Mouse (Mus musculus) urinary bladder, postnatal 4 days (tissue): ENCODE data around the gene Magee1.
"Not testable (repeated sequence)": the region's sequence is repeated elsewhere in the genome, so short reads cannot be mapped to it uniquely, and the experiment has no call there.

Experiments
- DNase-seq, 2 experiments: peaks; one replicate each; pipeline ENCODE4 v3.0.0; 2021 to 2022; ENCODE audit warnings: low spot score in 2 of 2

The Magee1 gene

GRCm38 (mm10) chrX:105120275-105121226, at the start of gene Magee1:
Magee1 (plus strand) TSS chrX:105120378.
- peak; percentile 53 to 67 for DNase-seq

DNA sequence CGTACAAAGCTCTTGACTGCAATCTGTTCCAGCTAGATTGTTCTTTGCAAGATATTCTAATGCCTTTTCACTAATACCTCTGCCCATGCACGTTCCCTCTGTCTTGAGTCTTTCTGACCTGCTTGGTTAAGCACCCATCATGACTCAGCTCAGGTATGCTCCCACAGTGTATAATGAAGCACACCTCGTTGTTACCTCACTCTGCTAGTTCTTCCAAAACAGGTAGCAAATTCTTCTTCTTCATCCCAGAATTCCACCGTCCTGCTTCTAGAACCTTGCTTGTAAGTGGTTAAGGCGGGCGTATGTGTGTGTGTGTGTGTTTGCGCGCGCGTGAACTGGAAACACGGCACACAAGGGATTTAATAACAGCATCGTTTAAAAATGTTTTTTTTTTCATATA, 41.0 kb upstream of the Magee1 start:
- no peak for DNase-seq

DNA sequence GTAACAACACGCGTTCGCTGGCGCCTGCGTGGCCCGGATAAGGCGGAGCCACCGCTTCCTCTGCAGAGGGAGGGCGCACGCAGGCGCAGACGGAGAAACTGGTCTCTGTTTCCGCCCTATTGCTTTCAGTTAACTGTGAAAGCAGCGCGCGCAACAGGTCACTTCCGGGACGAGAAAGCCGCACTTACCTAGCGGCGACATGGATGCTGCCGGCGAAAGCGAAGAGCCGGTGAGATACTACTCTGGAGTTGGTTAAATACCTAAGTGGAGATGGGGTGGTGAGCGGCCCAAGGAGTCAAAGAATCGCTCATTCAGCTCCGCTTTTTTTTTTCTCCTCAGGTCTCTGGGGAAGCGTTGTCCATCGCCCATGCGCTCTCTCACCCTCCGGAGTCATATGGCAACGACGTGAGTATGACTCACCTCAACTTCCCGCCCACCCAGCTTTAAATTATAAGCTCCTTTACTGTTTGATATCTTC, 40.5 kb upstream of the Magee1 start, which contains the start of gene Pbdc1:
TSS of gene Pbdc1 (plus strand) at position 142 of the 478 bp plus-strand sequence.
- DNase-seq = peak; percentile 78 to 94

- no peak for DNase-seq
Observed at GRCm38 (mm10) chrX:105080096-105080495, 40.1 kb upstream of the Magee1 start.

- not testable (repeated sequence) for DNase-seq
Observed at GRCm38 (mm10) chrX:105083013-105083412, 37.2 kb upstream of the Magee1 start.

GRCm38 (mm10) chrX:105104175-105104574, 16.0 kb upstream of the Magee1 start:
- DNase-seq = no peak

- DNase-seq = no peak
Observed at GRCm38 (mm10) chrX:105114994-105115393, 5.2 kb upstream of the Magee1 start.

DNA sequence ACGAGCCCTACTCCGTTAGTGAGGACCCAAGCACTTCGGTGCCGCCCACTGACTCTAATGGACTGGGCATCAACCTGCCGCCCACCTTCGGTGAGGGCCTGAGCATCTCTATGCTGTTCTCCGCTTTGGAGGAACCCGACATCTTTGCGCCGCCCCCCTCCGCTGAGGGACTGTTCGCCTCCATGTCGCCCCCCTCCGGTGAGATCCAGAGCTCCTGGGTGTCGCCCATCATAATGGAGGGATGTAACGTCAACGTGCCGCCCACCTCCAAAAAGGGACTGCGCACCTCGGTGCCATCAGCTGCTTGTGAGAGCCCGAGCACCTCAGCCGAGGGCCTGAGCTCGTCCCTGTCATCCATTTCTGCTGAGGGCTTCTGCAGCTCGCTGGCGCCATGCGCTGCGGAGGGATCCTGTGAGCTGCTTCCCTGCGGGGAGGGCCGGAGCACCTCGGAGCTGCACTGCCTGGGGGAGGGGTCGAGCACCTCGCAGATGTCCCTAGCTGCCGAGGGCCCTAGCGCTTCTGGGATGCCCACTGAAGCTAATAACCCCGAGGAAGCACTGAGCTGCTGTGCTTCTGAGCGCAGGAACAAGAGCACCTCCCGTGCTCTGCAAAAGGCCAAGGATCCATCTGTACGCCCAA, 1.2 kb downstream of the Magee1 start:
- DNase-seq = peak; percentile 48 to 81

GRCm38 (mm10) chrX:105124903-105125302, 4.7 kb downstream of the Magee1 start:
- DNase-seq = no peak

- DNase-seq = no peak
Observed at GRCm38 (mm10) chrX:105151872-105152461, 31.8 kb downstream of the Magee1 start.

DNA sequence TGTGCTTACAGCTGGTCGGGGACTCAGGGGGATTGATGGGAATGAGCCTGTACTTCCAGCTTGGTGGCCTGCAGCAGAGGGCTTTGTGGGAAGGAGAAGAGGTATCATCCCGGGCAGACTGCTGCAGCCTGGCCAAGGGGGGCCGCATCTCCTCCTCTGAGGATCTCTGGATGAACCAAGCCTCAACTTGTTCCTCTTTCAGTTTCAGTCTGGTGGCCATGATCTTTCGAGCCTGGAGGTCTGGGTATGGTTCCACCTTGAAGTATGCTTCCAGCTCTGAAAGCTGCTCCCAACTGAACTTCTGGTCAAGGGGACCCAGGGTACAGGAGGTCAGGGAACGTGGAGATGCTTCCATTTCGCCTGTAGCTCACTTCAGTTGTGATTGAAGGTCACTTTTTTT, 44.8 kb downstream of the Magee1 start:
- DNase-seq = not testable (repeated sequence)

DNA sequence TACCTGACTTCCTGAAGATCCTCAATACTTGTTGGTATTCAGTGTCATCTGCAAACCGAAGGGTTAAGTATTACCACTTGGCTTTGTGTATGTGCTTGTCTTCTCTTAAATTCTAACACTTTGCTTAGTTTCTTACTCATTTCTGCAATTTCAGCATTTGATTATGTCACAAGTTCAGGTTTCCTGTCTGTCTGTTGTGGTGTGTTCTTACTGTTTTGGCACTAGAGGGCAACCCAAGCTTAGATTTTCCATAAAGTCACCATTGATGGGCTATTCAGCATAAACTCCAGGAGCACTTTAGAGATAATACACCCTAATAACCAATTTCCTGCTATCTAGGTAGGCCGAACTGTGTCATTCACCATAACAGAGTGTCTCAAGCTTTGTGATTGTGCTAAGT, 47.0 kb downstream of the Magee1 start:
- no peak for DNase-seq
